Mouse (Mus musculus): ENCODE results near the gene Fxr1.
"Not testable (repeated sequence)": the region's sequence is repeated elsewhere in the genome, so short reads cannot be mapped to it uniquely, and the experiment has no call there.

The Fxr1 gene

DNA sequence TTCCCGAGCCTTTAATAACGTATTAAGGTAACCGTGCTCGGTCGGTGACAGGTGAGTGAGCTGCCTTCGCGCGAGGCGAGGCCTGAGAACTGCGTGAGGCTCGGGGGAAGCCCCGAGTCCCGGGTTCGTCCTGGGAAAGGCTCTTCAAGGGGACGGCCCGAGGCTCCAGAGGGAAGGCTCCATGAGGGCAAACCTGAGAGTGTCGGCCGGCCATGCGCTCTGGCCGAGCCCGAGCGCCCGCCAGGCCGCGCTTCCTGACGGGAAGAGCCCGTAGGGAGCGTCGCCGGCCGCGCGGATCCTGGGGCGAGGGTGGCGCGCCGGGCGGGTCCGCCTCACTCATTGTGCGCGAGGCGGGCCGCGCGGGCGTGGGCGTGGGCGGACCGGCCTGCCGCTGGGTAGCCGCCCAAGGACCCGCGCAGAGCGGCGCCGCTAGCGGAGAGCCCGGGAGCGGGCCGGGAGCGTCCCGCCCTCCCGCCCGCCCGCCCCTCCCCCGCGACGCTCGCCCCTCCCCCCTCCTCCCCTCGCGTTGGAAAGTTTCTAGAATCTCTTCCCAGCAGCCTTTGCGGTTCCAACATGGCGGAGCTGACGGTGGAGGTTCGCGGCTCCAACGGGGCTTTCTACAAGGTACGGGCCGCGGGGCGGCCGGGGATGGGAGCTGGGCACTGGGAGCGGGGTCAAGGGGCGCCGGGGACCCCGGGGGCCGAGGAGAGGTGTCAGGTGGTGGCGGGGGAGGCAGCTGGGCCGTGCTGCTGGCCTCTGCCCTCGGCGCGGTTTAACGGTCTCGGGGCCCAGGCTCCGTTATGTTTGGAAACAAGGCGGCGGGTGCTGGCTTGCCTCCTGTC, at the start of gene Fxr1:
Gene Fxr1, plus strand, starts transcription at position 404 of the 842 bp plus-strand sequence.
- peak; percentile 82 to 85 for DNase-seq

DNA sequence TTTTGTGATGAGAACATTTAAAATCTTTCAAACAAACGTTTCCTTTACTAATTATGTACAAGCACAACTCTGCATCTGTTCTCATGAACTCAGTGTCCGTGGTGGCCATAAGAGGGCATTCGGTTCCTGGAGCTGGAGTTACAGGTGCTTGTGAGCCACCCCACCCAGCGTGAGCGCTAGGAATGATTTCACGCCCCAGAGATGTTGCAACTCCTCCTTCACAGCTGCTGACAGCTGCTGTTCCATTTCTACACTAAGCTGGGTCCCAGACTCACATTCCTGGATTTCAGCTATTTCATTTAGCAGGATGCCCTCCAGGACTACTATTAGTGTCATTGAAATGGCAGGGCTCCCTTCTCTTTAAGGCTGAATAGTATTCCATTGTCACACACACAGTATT, 40.3 kb upstream of the Fxr1 start:
- DNase-seq = no peak

DNA sequence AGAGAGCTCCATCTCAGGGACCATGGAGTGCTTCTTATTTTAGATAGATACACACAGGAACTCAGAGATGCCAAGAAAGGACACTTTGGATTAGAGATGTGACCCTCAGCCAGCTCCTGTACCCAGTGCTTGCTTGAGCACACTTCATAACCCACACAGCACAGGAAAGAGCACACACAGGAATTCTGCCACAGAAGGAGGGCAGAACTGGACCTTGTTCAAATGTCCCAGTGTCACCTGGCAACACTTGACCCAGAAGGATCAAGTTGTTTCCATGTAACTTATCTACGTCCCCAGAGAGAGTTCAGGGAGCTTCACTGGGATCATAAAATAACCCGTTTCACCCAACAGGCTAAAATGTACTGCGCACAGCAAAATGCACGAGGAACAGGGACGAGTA, 37.0 kb upstream of the Fxr1 start:
- no peak for DNase-seq

DNA sequence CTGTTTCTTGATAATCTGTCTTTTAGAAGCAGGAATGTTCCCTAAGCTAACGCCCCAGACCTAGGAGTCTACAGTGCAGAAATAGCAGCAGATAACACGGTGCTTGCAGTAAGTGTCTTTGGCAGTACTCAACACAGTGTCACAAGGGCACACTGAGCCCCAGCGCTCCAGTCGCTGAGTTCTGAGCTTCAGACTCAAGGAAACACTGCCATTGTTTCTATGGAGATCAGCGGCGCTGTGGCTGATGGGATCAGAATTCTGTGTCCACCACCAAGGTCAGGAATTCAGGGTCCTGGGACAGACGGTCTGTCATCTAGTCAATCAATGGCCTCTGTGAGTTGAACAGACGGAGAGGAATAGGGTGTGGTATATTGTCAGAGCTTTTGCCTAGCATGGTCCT, 30.4 kb upstream of the Fxr1 start:
- DNase-seq = no peak

DNA sequence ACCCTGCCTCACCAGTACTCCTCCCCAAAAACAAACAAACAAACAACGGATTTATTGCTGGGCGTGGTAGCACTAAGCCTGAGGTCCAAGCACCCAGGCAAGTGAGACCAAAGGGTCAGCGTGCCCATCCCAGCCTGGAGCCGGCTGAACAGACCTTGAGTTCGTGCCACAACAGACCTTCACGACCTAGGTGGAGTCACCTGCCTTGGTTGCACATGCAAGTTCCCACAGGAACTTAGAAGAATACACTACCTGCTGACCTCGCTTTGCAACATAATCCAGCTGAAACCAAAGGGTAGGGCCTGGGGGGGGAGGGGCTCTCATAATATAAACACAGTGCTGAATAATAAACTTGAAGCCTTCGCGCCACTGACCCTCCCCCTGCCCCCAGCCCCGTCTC, 29.3 kb upstream of the Fxr1 start:
- no peak for DNase-seq

DNA sequence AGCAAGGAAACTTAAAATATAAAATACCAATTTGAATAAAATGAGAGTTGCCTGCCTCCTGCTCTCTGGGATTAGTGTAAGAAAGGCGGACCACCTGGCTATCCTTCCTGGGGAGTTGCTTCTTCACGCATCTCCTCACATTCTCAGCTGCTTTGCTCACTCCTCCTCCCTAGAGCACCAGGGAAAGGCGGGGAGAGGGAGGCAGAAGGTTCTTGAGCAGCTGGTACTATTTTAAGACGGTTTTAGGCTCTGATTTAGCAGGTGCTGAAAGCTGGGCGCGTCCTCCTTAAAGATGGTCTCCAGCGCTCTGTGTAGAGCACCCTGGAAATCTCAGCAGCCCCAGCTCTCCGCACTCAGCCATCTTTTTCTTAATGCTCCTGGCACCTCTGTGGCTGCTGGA, 28.8 kb upstream of the Fxr1 start:
- no peak for DNase-seq

DNA sequence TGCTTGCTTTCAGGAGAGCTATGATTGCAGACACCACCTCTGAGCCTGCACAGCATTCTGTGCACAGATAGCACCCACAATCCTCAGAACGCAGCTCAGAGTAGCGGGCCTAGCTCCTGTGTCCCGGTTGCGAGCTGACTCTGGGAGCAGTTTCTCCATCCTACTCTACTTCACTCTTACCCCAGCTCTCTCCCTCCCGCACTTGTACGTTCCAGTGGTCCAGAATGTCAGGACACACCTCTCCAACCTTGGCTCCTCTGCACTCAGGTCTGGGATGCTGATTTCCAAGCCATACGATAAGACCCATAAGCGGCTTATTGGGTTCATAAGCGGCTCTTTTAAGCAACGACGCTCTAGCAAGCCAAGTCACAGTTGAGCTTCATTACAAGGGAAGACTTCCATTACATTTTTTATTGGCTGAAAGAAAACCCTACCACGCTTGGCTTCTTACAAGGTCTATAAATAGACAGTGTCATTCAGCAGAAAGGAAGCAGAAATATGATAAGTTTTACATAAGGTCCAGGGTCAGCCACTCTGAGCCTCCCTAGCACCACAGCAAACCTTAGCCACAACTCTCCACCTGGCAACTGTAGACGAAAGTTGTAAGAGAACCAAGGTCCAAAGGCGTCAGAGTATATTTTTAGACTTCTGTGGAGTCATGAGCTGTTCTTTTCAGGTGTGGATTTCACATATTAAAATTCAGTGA, 26.2 kb upstream of the Fxr1 start:
- no peak for DNase-seq

DNA sequence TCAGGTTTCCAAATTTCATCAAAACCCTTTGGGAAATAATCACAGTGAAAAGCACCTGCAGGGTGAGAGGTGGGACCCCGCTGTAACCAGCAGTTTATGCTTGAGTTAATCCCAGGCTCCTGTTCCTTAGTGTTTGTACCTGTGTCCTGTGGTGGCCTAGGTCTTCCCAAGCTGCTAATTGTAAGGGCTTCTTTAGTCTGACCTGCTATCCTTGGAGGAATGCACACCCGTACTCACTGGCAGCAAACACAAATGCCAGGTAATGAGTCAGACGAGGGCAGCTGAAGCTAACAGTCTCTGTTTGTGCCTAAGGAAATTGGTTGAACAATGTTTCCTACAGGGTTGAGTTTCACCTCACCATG, 25.6 kb upstream of the Fxr1 start:
- no peak for DNase-seq

DNA sequence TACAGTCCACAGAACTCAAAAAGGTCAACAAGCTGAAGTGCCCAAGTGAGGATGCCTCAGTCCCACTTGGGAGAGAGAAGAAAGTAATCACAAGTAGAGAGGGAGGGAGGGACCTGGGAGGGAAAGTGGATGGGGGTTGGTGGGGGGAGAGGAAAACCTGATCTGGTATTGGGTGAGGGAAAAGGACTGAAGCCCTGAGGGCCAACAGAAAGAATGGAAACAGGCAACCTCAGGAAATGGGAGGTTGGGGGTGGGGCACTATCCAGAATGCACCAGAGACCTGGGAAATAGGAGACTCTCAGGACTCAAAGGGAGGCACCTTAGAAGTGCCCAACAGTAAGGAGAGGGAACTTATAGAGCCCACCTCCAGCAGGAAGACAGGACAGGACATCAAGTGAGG, 18.1 kb upstream of the Fxr1 start:
- not testable (repeated sequence) for DNase-seq

DNA sequence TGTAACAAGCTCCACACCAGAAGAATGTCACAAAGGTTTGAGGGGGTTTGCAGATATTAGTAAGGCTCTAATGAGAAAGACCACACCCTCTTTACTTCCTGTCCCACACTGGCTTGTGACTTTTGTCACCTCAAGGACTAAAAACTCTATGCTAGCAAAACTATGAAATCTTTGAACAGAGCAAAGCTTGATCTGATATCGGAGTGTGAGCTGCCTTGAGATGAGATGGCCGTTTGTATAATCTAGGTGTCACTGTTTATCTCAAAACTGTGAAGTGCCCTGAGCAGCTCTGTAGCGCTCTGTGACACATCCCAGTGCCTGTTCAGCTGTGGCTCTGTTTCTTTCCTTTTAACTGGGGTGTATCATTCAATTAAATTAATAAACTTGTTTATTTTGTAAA, 15.9 kb upstream of the Fxr1 start:
- no peak for DNase-seq

DNA sequence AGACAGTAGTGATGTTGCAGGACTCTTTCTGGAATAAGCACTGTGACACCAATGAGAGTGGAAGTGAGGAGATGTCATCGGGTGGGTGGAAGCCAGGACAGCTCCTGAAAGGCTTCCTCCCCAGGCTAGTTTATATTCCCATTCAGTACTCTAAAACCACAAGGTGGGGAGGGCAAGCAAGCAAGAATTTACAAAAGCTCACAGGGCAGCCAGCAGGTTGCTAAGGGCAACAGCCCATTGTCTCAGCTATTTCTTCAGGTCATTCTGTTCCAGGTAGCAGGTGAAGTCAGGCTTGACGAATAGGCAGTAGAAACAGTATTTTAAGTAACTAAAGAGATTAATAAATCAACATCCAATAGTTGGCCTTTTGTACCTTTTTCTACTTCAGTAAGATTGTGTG, 13.4 kb upstream of the Fxr1 start:
- DNase-seq = peak in 1 of 2 experiments; percentile 15

DNA sequence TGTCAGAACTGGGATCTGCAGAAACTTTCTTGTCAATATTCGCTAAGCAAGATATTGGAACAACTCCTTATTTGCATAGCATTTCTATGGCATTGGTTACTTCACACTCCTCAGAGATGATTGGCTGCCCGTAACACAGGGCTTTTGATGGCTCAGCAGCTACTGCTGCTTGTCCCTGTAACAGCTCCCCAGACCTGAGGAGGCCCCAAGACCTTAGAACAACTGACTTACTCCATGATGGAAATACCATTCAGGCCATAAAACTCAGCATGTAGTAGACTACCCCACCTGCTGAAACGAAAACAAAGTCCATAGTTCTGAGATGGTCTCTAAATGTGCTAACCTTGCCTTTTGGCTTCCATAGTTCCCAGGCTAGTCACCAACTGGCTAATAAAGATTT, 12.9 kb upstream of the Fxr1 start:
- DNase-seq = no peak

DNA sequence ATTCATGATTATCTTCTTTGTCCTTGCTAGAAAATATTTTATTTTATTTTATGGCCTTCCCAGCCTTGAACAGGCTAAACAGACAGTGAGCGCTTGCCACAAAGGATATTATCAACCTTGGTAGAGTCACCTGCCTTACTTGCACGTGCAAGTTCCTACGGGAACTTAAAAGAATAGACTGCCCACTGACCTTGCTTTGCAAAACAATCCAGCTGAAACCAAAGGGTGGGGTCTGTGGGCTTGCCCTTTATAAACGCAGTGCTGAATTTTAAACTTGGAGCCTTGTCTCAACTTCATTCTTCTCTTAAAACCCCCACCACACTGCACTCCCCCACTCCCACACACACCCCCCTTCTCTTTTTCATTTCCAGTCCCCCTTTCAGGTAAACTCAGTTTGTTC, 12.1 kb upstream of the Fxr1 start:
- DNase-seq = no peak

DNA sequence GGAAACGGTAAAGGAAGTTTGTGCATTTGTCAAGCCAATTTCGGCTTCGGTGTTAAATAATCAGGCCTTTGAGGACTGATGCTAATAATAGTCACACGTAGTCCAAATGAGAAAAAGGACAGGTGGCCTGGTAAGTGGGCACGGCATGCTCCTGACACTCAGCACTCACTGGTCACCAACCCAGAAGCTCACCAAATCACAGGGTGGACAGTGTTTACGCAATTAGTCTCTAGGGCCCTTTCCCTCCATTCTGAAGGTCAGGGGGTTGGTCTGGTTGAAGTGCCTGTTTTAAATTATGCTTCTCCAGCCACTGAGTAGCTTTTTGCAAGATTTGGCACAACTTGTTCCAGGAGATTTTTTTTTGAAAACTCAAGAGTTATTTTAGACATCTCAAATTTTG, 11.6 kb upstream of the Fxr1 start:
- DNase-seq = no peak

DNA sequence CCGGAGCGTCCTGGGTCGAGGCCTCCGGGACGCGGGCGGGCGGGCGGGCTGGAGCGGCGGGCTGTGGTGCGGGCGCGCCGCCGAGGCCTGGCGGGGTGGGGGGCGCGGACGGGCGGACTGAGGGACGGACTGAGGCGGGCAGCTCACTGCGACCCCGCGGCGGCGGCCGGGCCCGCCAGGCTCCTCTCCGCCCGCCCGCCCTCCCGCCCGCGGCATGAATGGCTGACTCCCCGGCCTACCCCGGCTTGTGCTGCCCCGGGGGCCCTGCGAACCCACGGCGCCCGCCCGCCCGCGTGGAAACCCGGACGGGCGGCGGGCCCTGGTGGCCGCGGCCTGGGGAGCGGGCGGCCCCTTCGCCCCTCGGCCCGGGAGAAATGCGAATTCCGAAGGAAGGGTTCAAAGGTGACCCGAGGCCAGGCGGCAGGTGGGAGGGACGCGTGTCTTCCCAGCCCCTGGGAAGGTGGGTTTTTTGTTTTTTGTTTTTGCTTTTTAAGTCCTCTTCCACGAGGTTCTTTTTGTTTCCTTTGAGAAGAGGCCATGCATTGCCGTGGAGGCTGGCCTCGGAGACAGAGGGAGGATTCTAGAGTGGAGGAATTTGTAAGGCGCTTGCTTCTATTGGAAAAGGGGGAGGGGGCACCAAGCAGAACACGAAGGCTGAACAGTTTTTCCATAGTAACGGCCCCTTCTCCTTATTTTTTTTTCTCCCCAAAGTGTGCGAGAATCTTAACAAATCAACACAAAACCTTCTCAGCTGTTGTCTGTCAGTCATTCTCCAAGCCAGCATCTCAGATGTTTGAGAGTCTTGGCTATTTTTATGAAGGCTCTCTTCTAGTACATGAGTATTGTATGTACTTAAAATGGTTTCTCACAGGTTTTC, 877 bp downstream of the Fxr1 start:
- peak in 1 of 2 experiments; percentile 28 for DNase-seq

DNA sequence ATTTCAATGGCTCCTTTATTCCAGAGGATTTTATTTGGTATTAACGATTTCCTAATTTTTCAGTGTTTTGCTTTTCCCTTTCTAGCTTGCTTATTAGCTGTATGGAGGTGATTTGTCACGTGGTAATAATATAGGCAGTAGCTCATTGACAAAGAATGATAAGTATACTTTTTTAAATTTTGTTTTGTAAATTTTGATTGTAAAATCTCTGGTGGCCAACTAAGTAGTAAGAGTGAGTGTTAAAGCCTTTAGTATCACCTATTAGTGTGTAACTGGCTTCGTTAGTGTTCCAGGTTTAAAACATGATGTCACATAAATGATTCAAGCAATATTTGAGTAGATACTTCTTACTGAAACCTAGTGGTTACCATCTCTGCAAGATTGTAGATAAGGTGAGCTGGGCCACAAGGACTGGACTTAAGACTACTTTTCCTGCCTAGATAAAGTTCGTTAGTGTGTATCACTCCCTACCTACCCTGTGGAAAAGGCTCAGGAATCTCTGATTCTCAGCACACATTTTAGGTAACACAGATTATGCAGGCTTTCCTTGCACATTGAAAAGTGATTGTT, 1.6 kb downstream of the Fxr1 start:
- no peak for DNase-seq

DNA sequence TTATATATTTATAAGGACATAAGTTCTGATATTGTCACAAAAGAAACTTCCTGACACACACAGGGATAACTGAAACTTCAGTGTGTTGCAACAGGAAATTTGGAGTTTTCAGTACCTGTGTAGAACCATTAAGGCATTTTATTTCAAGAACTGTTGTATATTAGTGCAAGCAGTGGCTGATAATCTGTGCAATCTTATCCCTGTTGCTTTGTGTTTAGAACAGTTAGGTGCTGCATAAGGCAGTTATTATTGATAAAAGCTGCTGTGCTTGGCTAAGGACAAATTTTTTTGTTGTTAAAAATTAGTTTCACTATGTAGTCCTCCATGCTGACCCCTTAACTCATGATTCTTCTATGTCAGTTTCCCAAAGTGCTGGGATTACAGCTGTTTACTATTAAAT, 9.2 kb downstream of the Fxr1 start:
- no peak for DNase-seq

DNA sequence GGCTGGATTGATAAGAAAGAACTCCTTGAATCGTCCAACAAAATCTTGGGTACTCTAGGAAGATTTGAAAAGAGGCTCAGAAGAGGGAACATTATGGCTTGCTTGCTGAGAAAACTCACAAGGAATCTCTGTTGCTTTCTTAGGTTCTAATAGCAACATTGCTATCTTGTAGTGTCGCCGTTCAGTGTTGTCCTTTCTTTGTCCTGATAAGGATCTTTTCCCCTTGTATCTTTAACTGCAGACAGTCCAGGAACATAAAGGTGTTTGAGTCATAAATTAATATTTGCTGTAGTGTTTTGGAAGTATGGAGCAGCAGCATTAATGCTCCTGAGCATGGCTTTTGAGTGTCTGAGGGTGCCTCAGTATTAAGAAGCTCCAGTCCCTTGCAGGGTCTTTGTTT, 10.9 kb downstream of the Fxr1 start:
- no peak for DNase-seq

DNA sequence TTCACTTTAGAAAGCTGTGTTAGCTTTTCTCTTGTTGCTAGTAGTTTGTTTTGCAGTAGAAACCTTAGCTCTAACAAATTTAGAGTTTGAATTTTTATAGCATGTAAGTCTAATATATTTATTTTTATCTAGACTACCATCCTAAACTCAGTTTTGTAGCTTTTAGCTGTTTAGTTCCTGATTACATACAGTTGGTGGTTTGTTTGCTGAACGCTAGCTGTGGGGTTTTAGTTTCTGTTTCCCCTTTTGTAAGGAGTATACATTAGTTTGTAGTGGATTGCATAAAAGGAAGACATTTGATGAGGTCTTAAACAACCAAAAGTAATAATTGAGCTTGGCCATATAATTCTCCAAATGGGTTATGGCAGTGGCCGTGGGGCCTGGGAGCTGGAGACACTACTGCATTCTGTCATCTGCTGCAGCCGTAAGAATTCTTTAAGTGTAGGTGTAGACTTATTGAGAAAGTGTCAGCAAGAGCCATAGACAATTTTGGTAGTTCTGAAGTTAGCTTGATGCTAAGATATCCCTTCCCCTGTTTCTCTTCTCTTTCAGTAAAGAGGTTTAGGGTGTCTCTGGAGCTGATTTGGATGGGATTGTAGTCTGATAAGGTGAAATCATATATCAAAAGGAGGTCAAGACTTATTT, 14.1 kb downstream of the Fxr1 start:
- DNase-seq = no peak

DNA sequence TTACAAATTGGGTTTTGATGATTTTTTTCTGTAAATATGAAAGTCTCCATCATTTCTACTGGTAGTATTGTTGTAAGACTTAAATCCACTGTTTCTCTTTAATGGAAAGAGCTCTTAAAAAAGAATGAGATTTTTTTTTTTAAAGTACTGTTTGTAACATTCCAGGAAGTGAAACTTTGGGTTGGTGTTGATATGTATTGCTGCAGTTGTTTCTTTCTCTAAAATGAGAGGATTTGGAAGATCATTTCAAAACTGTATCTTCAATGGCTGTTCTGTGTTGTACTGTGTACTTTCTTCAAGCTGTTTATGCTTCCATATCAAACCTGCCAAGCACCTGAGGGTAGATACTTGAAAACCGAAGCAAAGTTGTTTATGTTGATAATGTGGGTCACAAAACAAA, 15.1 kb downstream of the Fxr1 start:
- no peak for DNase-seq

DNA sequence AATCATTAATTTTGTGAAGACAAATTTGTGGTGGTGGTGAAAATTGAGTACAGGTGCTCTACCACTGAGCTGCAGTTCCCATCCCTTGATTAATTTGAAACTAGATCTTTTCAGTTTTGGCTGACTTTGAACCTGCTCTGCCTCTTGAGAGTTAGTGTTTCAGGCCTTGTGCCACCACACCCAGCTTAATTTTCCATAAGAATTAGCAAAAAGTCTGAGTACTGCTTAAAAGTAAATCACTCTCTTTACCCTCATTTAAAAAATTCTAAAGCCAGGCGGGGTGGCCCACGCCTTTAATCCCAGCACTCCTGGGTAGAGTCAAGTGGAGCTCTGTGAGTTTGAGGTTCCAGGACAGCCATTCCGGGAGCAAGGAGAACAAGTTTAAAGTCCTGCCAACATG, 16.0 kb downstream of the Fxr1 start:
- DNase-seq = no peak

DNA sequence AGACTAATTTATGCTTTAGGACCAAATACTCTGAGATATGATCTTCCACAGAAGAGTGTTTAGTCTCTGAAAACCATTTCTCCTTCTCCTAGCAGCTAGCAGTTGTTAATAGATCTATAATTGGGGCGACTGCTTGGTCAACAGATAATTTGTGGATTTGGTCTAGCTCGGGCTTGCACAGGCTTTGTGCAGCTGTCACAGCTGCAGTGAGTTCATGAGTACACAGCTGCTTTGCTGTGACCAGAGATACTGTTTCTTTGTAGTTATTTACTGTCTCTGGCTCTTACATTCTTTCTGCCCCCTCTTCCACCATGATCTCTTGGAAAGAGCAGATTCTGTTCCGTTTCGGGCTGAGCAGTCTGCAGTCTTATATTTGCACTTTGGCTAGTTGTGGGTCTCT, 22.2 kb downstream of the Fxr1 start:
- DNase-seq = no peak

DNA sequence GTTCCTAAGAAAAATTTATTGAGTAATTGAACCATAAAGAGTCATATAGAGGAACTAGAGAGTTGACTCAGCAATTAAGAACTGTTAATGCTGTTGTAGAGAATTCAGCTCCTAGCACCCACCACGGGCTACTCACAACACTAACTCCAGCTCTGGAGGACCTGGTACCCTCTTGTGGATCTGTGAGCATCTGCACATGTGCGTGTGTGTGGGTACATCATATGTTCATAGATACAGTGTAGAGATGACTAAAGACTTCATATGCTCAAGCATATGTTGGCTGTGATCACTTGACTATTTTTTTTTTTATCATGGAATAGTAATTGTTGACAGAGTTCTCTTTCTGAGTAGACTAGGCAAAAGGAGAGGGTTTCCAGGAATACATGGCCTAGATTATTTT, 42.6 kb downstream of the Fxr1 start:
- no peak for DNase-seq

Measured in kidney, adult 8-10 months (tissue).